Mouse (Mus musculus) heart, adult 2 months (tissue): Measurements from ENCODE around the gene Bend5.

ENCODE experiments used
- CTCF ChIP-seq: fragments of 200-600 bp; IDR thresholded peaks from 2 replicates; pipeline ENCODE4 v1.8.1; 2022; ENCODE audit warnings: antibody characterized with exemption, mild to moderate bottlenecking, moderate library complexity
- EP300 ChIP-seq: fragments of 200-500 bp; IDR thresholded peaks from 2 replicates; pipeline ENCODE4 v1.6.1; 2011; ENCODE audit warnings: low read depth, low read length, control low read depth; ENCODE audit not compliant: insufficient read depth
- POLR2A ChIP-seq: fragments of 200-500 bp; IDR thresholded peaks from 2 replicates; pipeline ENCODE4 v1.6.1; 2011; ENCODE audit warnings: mild to moderate bottlenecking, low read depth, low read length, control low read depth; ENCODE audit not compliant: insufficient read depth

DNA sequence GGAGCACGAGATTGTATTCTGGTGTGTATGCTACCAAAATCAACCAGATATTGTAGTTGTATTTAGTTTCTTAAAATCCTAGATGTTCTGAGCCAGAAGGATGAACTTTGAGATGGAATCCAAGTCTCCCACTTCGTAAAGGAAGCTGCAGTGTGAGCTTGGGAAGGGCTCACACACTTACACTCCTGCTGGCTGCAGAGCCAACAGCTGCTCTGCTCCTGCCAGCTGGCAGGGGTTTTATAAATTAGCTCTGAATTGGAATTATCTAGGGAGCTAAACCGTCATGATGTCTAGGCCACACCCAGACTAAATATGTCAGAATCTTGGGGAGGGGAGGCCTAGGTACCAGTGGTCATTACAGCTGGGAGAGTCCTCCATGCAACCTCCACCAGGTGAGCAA lies 38.5 kb downstream of the Bend5 start:
- TF ChIP-seq POLR2A (no peak), CTCF (no peak), EP300 (no peak)
